Comparison of ENCODE assay signal across 8 mouse cellular contexts in the genomic region with DNA sequence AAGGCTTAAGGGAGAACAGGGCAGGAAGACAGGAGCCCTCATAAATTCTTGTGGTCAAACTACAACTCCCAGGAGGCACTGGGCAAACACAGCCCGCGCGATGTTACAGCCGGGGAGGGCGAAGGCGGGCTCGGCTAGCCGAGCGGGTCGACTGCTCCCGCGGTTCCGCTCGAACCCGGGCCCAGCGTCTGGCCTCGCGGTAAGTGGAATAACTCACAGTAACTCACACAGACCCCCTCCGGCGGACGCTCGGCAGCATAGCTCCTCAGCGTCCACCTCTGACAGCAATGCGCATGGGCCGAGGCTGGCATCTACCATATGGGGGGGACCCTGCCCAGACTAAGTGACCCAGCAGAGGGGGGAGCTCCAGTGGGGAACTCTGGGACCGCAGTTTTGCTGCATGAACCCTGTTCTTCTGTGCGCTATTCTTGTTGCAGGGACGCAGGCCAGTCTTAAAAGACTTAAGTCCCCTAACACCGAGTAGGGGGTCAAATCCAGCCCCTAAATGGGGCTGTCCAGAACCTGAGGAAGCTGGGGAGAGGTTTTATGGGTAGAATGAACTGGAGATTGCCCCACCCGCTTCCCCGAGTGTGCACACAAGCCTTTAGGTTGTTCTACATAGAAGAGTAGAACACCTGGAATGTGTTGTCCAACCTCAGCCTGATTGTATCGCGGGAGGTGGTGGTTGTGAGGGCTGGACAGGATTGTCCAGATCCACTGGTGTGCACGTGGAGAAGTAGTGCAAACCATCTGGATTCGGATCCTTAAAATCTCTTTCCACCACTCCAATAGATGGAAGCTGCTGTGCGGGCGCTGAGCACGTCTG. TPM values are rescaled to one million over a fixed set of nuclear protein-coding genes. Genes with fewer than 3 reads are reported as not detected.
DNase-seq lines count a peak whose midpoint lies in the region; ATAC-seq lines count a peak whose summit lies in the region.

A gene (plus strand): TSS at position 112 of the 826 bp plus-strand sequence.

- peak; percentile 71 for DNase-seq in adipocyte (ENCODE audit: low spot score)
- DNase-seq in embryo, embryonic 10 days (ENCODE audit: low spot score), result peak; percentile 90
- peak; percentile 82 for DNase-seq in gastrocnemius, postnatal 14 days
- DNase-seq in left cerebral cortex, postnatal 10 days (ENCODE audit: extremely low spot score in 1 of 2, low spot score in 2 of 2), result peak; percentile 75 to 92
- peak; percentile 74 to 75 for DNase-seq in right cerebral cortex, postnatal 36 days (ENCODE audit: low spot score in 2 of 2)
- peak; percentile 85 for DNase-seq in yolk sac, embryonic 10.5 days (ENCODE audit: low spot score)

- intact Hi-C loops in gastrocnemius, postnatal 14 days (cut with DNase I; ENCODE audit: low total_unique reads), result no loop called here
- intact Hi-C loops in left cerebral cortex, postnatal 10 days (cut with DNase I), result no loop called here

- ATAC-seq in inflammation-experienced regulatory T-cells, adult 6 months, result peak; percentile 97
- ATAC-seq in megakaryocyte-erythroid progenitor cell, adult 5-6 weeks (replicated peaks; ENCODE audit: low FRiP score, low TSS enrichment, poor library complexity, severe bottlenecking), result peak; percentile 84

RNA-seq across cellular contexts. Expression of the gene that starts here (rescaled TPM):
- 100 to 1,000 TPM; 103 to 113 TPM for total RNA-seq in gastrocnemius, postnatal 14 days (2021)
- 10 to 100 TPM; 64.4 to 75.5 (median 66.0) TPM for polyA plus RNA-seq in inflammation-experienced regulatory T-cells, adult 6 months (2017; shearing (Covaris generic))
- total RNA-seq in left cerebral cortex, postnatal 10 days (2021), result 10 to 100 TPM; 43.0 to 43.2 TPM
- 76.8 and 85.0 TPM in 2 replicates for total RNA-seq in megakaryocyte-erythroid progenitor cell, adult 5-6 weeks (2014; fragmentation: Nextera tagmentation)
- total RNA-seq in megakaryocyte-erythroid progenitor cell, adult 5-6 weeks (2017), result 32.4 and 62.8 TPM in 2 replicates

Comparison
In these comparisons a context has a peak if more than half of its experiments do, and no peak if none do; other contexts are left out.
1. Peak in every context shown above with its lines: DNase-seq and ATAC-seq.